Mouse (Mus musculus) ES-E14 (cell line): ENCODE measurements around the gene Flywch1. TPM values are rescaled to one million over a fixed set of nuclear protein-coding genes. Genes with fewer than 3 reads are reported as not detected.

Source experiments
- DNase-seq: peaks from one replicate; pipeline ENCODE4 v3.0.0-alpha.2; 2013; ENCODE audit warnings: low read depth, low spot score
- H3K27ac ChIP-seq: 2 replicates; pipeline ENCODE4 v1.5.1; 2012; ENCODE audit warnings: low read depth, mild to moderate bottlenecking, low read length, moderate library complexity, mixed read lengths; ENCODE audit not compliant: poor library complexity, insufficient read depth, severe bottlenecking
- H3K36me3 ChIP-seq: 2 replicates; pipeline ENCODE4 v1.6.1; 2012; ENCODE audit warnings: mild to moderate bottlenecking, low read length, moderate library complexity, mixed read lengths; ENCODE audit not compliant: control insufficient read depth, poor library complexity, insufficient read depth, severe bottlenecking
- H3K4me1 ChIP-seq, 2 experiments: fragments of 150-350 bp in 1 of 2; sonication (generic) in 1 of 2; 2 replicates each; pipeline ENCODE4 v1.6.1; 2012; ENCODE audit warnings: low read length in 2 of 2, mild to moderate bottlenecking in 1 of 2, mixed read lengths in 1 of 2; ENCODE audit not compliant: control insufficient read depth in 2 of 2, insufficient read depth in 2 of 2, poor library complexity in 1 of 2
- H3K4me3 ChIP-seq, 2 experiments: fragments of 150-350 bp in 1 of 2; sonication (generic) in 1 of 2; 2 replicates each; pipeline ENCODE4 v1.5.1; 2012; ENCODE audit warnings: low read length in 2 of 2, low read depth in 1 of 2, mild to moderate bottlenecking in 1 of 2, mixed read lengths in 1 of 2; ENCODE audit not compliant: insufficient read depth in 1 of 2, poor library complexity in 1 of 2, severe bottlenecking in 1 of 2
- H3K9ac ChIP-seq: 2 replicates; pipeline ENCODE4 v1.6.1; 2012; ENCODE audit warnings: low read depth, mild to moderate bottlenecking, low read length, mixed read lengths; ENCODE audit not compliant: poor library complexity, insufficient read depth, severe bottlenecking
- H3K9me3 ChIP-seq: fragments of 150-350 bp; sonication (generic); 2 replicates; pipeline ENCODE4 v1.6.1; 2012; ENCODE audit warnings: low read depth, mild to moderate bottlenecking, low read length; ENCODE audit not compliant: control insufficient read depth, insufficient read depth
- CHD2 ChIP-seq: IDR thresholded peaks from 2 replicates; pipeline ENCODE4 v1.6.1; 2014; ENCODE audit warnings: mild to moderate bottlenecking, low read depth, low read length, inconsistent platforms
- HCFC1 ChIP-seq: IDR thresholded peaks from 2 replicates; pipeline ENCODE4 v1.6.1; 2012; ENCODE audit warnings: low read length, inconsistent platforms, borderline replicate concordance; ENCODE audit not compliant: insufficient read depth
- MAFK ChIP-seq: IDR thresholded peaks from 2 replicates; pipeline ENCODE4 v1.6.1; 2014; ENCODE audit warnings: mild to moderate bottlenecking, low read depth, low read length, inconsistent platforms; ENCODE audit not compliant: insufficient read depth
- ZC3H11A ChIP-seq: IDR thresholded peaks from 2 replicates; pipeline ENCODE4 v1.6.1; 2012; ENCODE audit warnings: low read depth, mild to moderate bottlenecking, inconsistent platforms, low read length, borderline replicate concordance
- ZNF384 ChIP-seq: IDR thresholded peaks from 2 replicates; pipeline ENCODE4 v1.6.1; 2012; ENCODE audit warnings: low read depth, low read length, inconsistent platforms
- in situ Hi-C, 2 experiments: fragments of 600-800 bp; cut with MboI; formaldehyde crosslinking; loops; one replicate each; pipeline ENCODE4 v1.15.1; 2025; ENCODE audit warnings: low sequenced_read_pairs in 2 of 2, inconsistent platforms in 1 of 2; ENCODE audit not compliant: unreplicated experiment in 2 of 2
- total RNA-seq: library from RNA; depleted of rRNA; stranded (reverse); fragments of 300-350 nt; gene quantifications from 2 replicates; pipeline ENCODE4 v1.2.3, GENCODE M21; 2012

The Flywch1 gene
- total RNA-seq, 1 experiment, result 35.1 TPM

DNA sequence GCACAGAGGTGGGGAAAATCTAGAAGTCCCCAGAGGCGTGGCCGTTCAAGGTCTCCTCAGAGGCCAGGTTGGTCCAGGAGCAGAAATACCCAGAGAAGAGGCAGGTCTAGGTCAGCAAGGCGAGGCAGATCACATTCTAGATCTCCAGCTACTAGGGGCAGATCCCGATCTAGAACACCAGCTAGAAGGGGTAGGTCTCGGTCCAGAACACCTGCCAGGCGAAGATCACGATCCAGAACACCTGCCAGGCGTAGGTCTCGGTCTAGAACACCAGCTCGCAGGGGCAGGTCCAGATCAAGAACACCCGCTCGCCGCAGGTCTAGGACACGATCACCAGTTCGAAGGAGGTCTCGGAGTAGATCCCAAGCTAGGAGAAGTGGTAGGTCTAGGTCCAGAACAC is 44.2 kb upstream of the Flywch1 start:
- no peak for TF ChIP-seq HCFC1
- no peak for TF ChIP-seq CHD2
- TF ChIP-seq ZNF384, result no peak
- no peak for TF ChIP-seq ZC3H11A
- TF ChIP-seq MAFK, result no peak
- H3K4me3 ChIP-seq, result no peak overlapping the region
- H3K27ac ChIP-seq, result peak overlapping the region; percentile 8; the same call in 1 of the 2 replicates
- DNase-seq, result no peak
- peaks cover 59% of the 10 kb centered on the region for H3K9me3 ChIP-seq
- H3K36me3 ChIP-seq, result peaks cover 81% of the 10 kb centered on the region
- in situ Hi-C loops, result no loop called here
- no peaks in the 10 kb centered on the region for H3K4me1 ChIP-seq
- no peak overlapping the region for H3K9ac ChIP-seq

DNA sequence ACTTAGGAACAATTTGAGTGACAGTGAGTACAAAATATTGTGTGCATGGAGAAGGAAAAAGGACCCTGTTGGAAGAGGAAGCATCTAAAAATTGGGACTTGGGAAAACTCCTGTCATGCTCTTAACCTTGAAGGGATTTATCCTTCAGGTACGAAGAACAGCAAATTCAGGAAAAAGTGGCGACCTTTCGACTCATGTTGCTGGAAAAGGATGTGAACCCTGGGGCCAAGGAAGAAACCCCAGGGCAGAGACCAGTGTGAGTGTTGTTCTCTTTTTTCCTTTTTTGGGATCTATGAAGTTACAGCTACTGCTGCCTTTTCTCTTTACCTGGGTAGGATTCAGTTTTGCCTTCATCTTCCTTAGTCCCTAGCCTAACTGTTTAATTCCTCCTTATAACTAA is 36.5 kb upstream of the Flywch1 start:
- Histone ChIP-seq H3K27ac (no peak overlapping the region), H3K36me3 (peaks cover 42% of the 10 kb centered on the region), H3K4me1 (peaks cover 0 to 4% of the 10 kb centered on the region in 2 experiments; a peak in 2 of 4 replicates), H3K9ac (no peak overlapping the region), H3K4me3 (no peak overlapping the region), H3K9me3 (peaks cover 5% of the 10 kb centered on the region)
- in situ Hi-C loops, result no loop called here
- DNase-seq, result no peak
- TF ChIP-seq MAFK (no peak), CHD2 (no peak), HCFC1 (no peak), ZC3H11A (no peak), ZNF384 (no peak)

DNA sequence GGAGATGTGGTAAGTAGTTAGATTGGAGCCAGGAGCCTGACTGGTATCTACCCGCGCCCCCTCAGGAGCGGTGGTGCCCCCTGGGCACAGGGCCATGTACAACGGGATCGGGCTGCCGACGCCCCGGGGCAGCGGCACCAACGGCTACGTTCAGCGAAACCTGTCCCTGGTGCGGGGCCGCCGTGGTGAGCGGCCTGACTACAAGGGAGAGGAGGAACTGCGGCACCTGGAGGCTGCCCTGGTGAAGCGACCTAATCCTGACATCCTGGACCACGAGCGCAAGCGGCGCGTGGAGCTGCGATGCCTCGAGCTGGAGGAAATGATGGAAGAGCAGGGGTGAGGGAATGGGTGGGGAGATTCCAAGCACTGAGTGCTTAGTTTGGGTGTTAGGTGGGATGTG is 35.5 kb upstream of the Flywch1 start:
- in situ Hi-C loops, result no loop called here
- peaks cover 0 to 4% of the 10 kb centered on the region in 2 experiments; a peak in 2 of 4 replicates for H3K4me1 ChIP-seq
- H3K9ac ChIP-seq, result peak overlapping the region; percentile 68
- H3K27ac ChIP-seq, result no peak overlapping the region
- H3K4me3 ChIP-seq, result peak overlapping the region; percentile 20 to 72
- peaks cover 35% of the 10 kb centered on the region for H3K36me3 ChIP-seq
- no peaks in the 10 kb centered on the region for H3K9me3 ChIP-seq
- no peak for DNase-seq
- no peak for TF ChIP-seq CHD2
- no peak for TF ChIP-seq HCFC1
- no peak for TF ChIP-seq ZNF384
- no peak for TF ChIP-seq ZC3H11A
- no peak for TF ChIP-seq MAFK

DNA sequence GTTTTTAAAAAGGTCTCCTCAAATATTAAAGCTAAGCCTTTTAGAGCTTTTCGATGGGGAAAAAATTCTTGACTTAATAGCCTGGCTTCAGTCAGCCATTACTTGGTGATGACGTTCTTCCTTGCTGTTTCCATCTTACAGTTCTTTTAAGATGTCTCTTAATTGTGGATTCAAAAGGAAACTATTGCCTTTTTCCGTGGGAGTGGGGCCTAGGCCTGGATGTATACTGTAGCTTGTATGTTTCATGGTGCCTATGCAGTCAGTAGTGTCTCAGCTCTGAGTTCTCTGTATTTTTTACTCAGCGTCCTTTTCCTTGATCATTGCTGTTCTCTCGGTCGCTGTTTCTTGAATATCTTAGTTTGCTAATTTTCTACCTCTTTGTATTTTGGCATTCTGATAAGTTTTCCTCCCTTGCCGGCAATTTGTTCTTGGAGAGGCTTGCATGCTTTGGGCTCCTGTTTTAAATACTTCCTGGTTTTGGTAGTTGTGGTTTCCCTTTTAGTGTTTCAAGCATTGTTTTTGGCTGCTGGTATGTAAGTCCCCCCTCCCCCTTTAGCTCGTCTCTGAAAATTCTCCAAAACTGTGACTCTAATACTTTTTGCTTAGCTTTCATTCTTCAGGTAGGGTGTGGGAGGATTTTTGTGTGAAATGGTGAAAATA is 33.2 kb upstream of the Flywch1 start:
- Histone ChIP-seq H3K9ac (peak overlapping the region; percentile 93), H3K4me1 (peaks cover 0 to 4% of the 10 kb centered on the region in 2 experiments; a peak in 2 of 4 replicates), H3K4me3 (peak overlapping the region; percentile 79 to 95), H3K9me3 (no peaks in the 10 kb centered on the region), H3K36me3 (peaks cover 19% of the 10 kb centered on the region), H3K27ac (no peak overlapping the region; the same call in 1 of the 2 replicates)
- no peak for TF ChIP-seq HCFC1
- no peak for TF ChIP-seq MAFK
- no peak for TF ChIP-seq CHD2
- TF ChIP-seq ZNF384, result no peak
- no peak for TF ChIP-seq ZC3H11A
- in situ Hi-C loops, result no loop called here
- no peak for DNase-seq
